Comparison of ENCODE assay signal across 14 mouse cellular contexts in the genomic region with DNA sequence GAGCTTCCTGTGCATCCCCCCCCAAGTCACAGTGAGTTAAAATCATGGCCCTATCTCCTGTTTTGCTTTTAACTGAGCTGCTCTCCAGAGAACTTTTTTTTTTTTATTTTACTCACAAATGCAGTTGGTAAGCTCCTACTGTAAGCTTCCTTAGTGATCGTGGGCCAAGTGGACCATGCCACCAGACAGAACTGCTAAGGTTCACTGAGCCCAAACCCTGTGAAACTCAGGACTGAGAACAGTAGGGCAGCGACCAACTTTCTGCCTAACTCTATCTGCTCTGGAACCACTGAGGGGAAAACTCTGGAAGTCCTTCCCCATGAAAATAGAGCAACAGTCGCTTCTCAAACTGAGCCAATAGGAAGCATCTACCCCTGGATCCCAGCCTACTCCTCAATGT.
"Had no signal": no experiment of that assay in that cellular context is flagged by ENCODE, and none has a peak within 500 bp of the region (broad histone marks: within the 10 kb centered on the region; RNA-seq: fewer than 3 reads in every experiment).

No protein-coding gene starts in this region.

- ATAC-seq: hindbrain, postnatal 0 days; inflammation-experienced regulatory T-cells, adult 6 months; intestine, embryonic 16.5 days; liver, embryonic 12.5 days; midbrain, embryonic 13.5 days; midbrain, embryonic 16.5 days had no signal

- DNase-seq: layer of hippocampus, adult 9-11 months; liver; lung, adult 18-20 months; lung, postnatal 10 days; retina, postnatal 1 day; right cerebral cortex, postnatal 25 days; thymus, adult 18-20 months; thymus, postnatal 36 days had no signal
